Mouse (Mus musculus) liver, embryonic 11.5 days (tissue): ENCODE measurements at regions not wholly inside any gene's neighbourhood (a gene's known extent, or its start where the extent isn't known, plus 50 kb on each side); places are given as distances from the start of the nearest gene placed in this dataset.

Experiments used
- ATAC-seq: fragments of 200-750 bp; cut with Nextera tagmentation; replicated peaks from 2 replicates; pipeline ENCODE4 v1.8.0; 2017; ENCODE audit warnings: moderate number of reproducible peaks, mild to moderate bottlenecking, moderate TSS enrichment, moderate library complexity; ENCODE audit not compliant: low FRiP score
- DNase-seq: peaks from one replicate; pipeline ENCODE4 v3.0.0-alpha.2; 2017; ENCODE audit warnings: low spot score
- H3K27ac ChIP-seq: fragments of 300-500 bp; sonication (generic); 2 replicates; pipeline ENCODE4 v1.5.1; 2014; ENCODE audit warnings: mild to moderate bottlenecking, low read depth, low read length, control low read depth
- H3K27me3 ChIP-seq: fragments of 300-500 bp; sonication (generic); replicated peaks from 2 replicates; pipeline ENCODE4 v1.6.1; 2014; ENCODE audit warnings: low read length, mixed read lengths; ENCODE audit not compliant: control insufficient read depth, insufficient read depth
- H3K36me3 ChIP-seq: fragments of 300-500 bp; sonication (generic); 2 replicates; pipeline ENCODE4 v1.6.1; 2014; ENCODE audit warnings: mild to moderate bottlenecking, low read length, moderate library complexity, mixed read lengths; ENCODE audit not compliant: control insufficient read depth, insufficient read depth
- H3K4me1 ChIP-seq: fragments of 300-500 bp; sonication (generic); replicated peaks from 2 replicates; pipeline ENCODE4 v1.6.1; 2014; ENCODE audit warnings: low read length, mixed read lengths; ENCODE audit not compliant: control insufficient read depth, insufficient read depth
- H3K4me2 ChIP-seq: fragments of 300-500 bp; sonication (generic); 2 replicates; pipeline ENCODE4 v1.6.1; 2014; ENCODE audit warnings: mild to moderate bottlenecking, control low read depth, moderate library complexity
- H3K4me3 ChIP-seq: fragments of 300-500 bp; sonication (generic); 2 replicates; pipeline ENCODE4 v1.5.1; 2014; ENCODE audit warnings: low read depth, low read length, control low read depth
- H3K9ac ChIP-seq: fragments of 300-500 bp; sonication (generic); 2 replicates; pipeline ENCODE4 v1.6.1; 2014; ENCODE audit warnings: low read depth, low read length, control low read depth
- H3K9me3 ChIP-seq: fragments of 300-500 bp; sonication (generic); 2 replicates; pipeline ENCODE4 v1.6.1; 2016; ENCODE audit warnings: low read length, inconsistent platforms, mixed read lengths; ENCODE audit not compliant: control insufficient read depth
- WGBS: fragments of 180-500 bp; shearing (Covaris S2); extraction: QIAGEN DNeasy Blood & Tissue Kit; methylation state at CpG from one replicate; pipeline ENCODE4 v1.1.7; 2014; 5-methylcytosine and 5-hydroxymethylcytosine counted together

DNA sequence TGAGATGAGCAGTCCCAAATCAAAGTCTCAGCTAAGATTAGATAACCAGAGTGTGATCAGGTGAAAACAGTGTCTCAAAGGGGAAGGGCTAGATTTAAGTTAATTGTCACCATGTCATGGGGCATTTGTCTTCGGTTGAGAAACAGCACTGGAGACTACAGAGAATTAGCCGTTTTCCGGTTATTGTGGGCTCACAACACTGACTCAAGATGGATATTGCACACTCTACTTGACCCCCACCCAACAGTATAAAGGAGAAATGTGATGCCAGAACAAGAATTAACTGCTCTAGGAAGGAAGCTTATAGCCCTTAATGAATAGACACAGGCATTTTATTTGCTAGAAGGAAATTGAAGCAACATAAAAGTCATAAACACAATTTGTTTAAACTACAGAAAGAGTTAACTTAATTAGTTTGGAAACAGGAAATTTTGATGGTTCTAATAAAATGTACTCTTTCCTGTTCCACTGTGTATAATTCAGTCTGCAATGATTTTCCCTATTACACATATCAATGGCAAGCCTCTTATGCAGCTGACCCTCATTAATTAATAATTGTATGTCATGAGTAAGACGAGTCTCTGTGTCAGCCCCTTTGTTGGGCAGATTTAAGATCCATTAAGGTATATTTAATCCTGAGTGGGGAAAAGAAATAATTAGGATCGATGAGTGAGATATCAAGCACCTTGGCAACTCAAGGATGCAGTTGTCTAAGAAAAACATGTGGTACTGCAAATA lies 277.4 kb upstream of the Tmeff2 start:
- ATAC-seq = no peak
- H3K9me3 ChIP-seq = no peaks in the 10 kb centered on the region
- no peak overlapping the region for H3K9ac ChIP-seq
- H3K27ac ChIP-seq = no peak overlapping the region
- no peak for DNase-seq
- no peak overlapping the region for H3K4me2 ChIP-seq
- no peak overlapping the region for H3K4me3 ChIP-seq
- H3K27me3 ChIP-seq = no peaks in the 10 kb centered on the region
- 71% methylated on average over 5 of the region's 5 CpGs for WGBS
- no peaks in the 10 kb centered on the region for H3K4me1 ChIP-seq
- no peaks in the 10 kb centered on the region for H3K36me3 ChIP-seq

DNA sequence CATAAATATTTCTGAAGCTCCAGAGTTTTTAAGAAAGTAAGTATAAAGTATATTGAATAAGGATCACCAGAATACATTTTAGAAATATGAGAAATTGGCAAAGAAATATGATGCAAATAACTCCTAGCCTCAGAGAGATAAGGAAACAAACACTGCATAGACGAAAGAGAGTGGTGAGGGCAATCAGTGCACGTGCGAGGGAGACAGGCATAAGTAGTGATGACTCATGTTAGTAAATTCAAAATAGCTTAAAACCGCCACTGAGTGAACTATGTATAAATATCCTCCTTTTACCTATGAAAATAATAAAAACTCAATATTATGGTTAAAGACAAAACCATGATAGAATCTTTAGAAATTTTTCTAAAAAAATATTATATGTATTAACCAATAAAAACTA lies 271.4 kb upstream of the Tmeff2 start:
- no peak overlapping the region for H3K4me3 ChIP-seq
- DNase-seq (no peak), ATAC-seq (no peak)
- no peak overlapping the region for H3K4me2 ChIP-seq
- WGBS = 74% methylated on average over 4 of the region's 4 CpGs
- no peak overlapping the region for H3K27ac ChIP-seq
- H3K27me3 ChIP-seq = no peaks in the 10 kb centered on the region
- H3K36me3 ChIP-seq = no peaks in the 10 kb centered on the region
- H3K9me3 ChIP-seq = no peaks in the 10 kb centered on the region
- no peaks in the 10 kb centered on the region for H3K4me1 ChIP-seq
- H3K9ac ChIP-seq = no peak overlapping the region

GRCm38 (mm10) chr1:50629473-50630071 lies 270.9 kb upstream of the Tmeff2 start:
- Histone ChIP-seq H3K36me3 (no peaks in the 10 kb centered on the region), H3K4me2 (no peak overlapping the region), H3K27me3 (no peaks in the 10 kb centered on the region), H3K9ac (no peak overlapping the region), H3K4me1 (no peaks in the 10 kb centered on the region), H3K9me3 (no peaks in the 10 kb centered on the region), H3K4me3 (no peak overlapping the region), H3K27ac (no peak overlapping the region)
- no peak for DNase-seq
- 72% methylated on average over 3 of the region's 3 CpGs for WGBS
- ATAC-seq = no peak

DNA sequence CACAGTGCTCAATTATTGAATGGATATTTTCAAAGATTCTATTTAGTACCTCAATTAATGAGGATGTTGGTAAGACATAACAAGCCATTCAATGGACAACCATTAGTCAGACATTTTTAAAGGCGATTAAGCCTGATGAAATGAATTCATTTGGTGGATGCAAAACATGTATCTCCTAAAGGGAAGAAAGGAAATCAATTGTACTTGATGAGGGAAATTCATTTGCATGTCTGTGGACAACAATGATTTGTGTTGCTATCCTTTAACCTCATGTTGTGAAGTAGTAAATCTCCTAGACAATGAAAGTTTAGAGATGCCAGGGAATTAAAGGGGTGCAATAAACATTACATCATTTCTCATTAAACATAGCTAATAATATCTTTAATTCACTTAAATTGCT lies 262.5 kb upstream of the Tmeff2 start:
- Histone ChIP-seq H3K36me3 (no peaks in the 10 kb centered on the region), H3K4me1 (no peaks in the 10 kb centered on the region)
- 70% methylated on average over 1 of the region's 1 CpGs for WGBS

GRCm38 (mm10) chr1:50646931-50647674 lies 253.3 kb upstream of the Tmeff2 start:
- Histone ChIP-seq H3K4me1 (no peaks in the 10 kb centered on the region), H3K27ac (no peak overlapping the region), H3K9me3 (no peaks in the 10 kb centered on the region), H3K4me3 (no peak overlapping the region), H3K9ac (no peak overlapping the region), H3K4me2 (no peak overlapping the region), H3K27me3 (no peaks in the 10 kb centered on the region), H3K36me3 (no peaks in the 10 kb centered on the region)
- WGBS = 80% methylated on average over 2 of the region's 2 CpGs
- DNase-seq (no peak), ATAC-seq (no peak)

More for the DNA sequence above, 262.5 kb upstream of the Tmeff2 start:
- Histone ChIP-seq H3K9ac (no peak overlapping the region), H3K4me3 (no peak overlapping the region), H3K27ac (no peak overlapping the region), H3K4me2 (no peak overlapping the region), H3K9me3 (no peaks in the 10 kb centered on the region), H3K27me3 (no peaks in the 10 kb centered on the region)
- ATAC-seq (no peak), DNase-seq (no peak)

DNA sequence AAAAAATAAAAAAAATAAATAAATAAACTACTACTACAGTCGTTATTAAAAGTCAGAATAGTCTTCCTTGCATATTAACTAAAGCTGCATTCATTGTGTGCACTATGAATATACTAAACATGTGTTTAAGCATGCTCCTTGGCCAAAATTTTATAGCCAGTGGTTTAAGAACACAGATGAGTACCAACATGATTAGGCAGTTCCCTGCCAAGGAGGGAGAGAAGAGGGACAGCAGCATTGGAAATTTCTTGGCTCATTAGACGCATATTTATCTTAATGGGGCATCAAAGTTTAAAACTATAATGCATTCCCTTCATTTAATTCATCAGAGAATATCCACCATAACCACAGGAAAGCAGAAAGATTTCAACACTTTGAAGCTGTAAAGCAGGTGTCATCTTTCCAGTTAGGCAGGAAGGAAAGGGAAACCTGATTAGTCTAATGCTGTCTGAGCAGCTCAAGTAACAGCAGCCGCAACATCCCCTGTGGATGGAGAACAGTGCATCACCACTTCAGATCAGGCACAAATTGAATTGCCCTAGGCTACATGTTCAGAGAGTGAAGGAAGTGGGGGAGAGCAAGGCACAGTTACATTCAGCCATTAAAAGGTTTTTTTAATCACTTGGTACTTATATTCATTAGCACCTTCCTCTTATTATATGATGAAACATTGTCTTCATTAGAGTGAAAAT lies 248.3 kb upstream of the Tmeff2 start:
- H3K27me3 ChIP-seq = no peaks in the 10 kb centered on the region
- H3K36me3 ChIP-seq = no peaks in the 10 kb centered on the region
- no peak for DNase-seq
- no peak overlapping the region for H3K9ac ChIP-seq
- H3K27ac ChIP-seq = no peak overlapping the region
- no peak overlapping the region for H3K4me3 ChIP-seq
- 70% methylated on average over 3 of the region's 3 CpGs for WGBS
- H3K9me3 ChIP-seq = no peaks in the 10 kb centered on the region
- no peak overlapping the region for H3K4me2 ChIP-seq
- H3K4me1 ChIP-seq = no peaks in the 10 kb centered on the region
- ATAC-seq = no peak

DNA sequence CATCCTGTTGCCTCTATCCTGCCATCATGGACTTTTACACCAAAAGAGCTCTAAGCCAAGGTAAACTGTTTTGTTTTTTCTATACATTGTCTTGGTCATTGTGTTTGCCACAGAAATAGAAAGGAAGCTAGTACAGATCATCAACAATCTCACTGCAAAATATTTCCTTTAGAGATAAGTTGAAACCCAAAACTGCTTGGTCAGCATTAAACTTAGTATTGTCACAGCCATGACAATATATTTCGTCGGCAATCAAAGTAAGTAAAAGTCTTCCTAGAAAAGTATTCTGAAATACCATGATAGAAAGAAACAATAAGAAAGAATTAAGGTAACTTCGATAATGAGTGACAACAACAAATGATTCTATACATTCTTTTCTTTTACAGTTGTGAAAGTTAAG lies 235.3 kb upstream of the Tmeff2 start:
- H3K36me3 ChIP-seq = no peaks in the 10 kb centered on the region
- H3K9me3 ChIP-seq = no peaks in the 10 kb centered on the region
- H3K4me1 ChIP-seq = no peaks in the 10 kb centered on the region
- H3K4me3 ChIP-seq = no peak overlapping the region
- no peaks in the 10 kb centered on the region for H3K27me3 ChIP-seq
- H3K4me2 ChIP-seq = no peak overlapping the region
- H3K27ac ChIP-seq = no peak overlapping the region
- 77% methylated on average over 3 of the region's 3 CpGs for WGBS
- H3K9ac ChIP-seq = no peak overlapping the region
- DNase-seq (no peak), ATAC-seq (no peak)

GRCm38 (mm10) chr1:50682971-50683370 lies 217.5 kb upstream of the Tmeff2 start:
- Histone ChIP-seq H3K27me3 (no peaks in the 10 kb centered on the region), H3K36me3 (no peaks in the 10 kb centered on the region), H3K27ac (no peak overlapping the region), H3K4me3 (no peak overlapping the region), H3K9ac (no peak overlapping the region), H3K9me3 (no peaks in the 10 kb centered on the region), H3K4me1 (no peaks in the 10 kb centered on the region), H3K4me2 (no peak overlapping the region)
- peak; percentile 57 for ATAC-seq
- no peak for DNase-seq
- 41% methylated on average over 3 of the region's 3 CpGs for WGBS
